Mouse (Mus musculus): ENCODE data around the gene Pip4k2c.

- TF ChIP-seq CTCF (IDR thresholded peaks at IDR 0.05; ENCODE audit: extremely low read depth, insufficient read length, insufficient replicate concordance, low read depth, low read length) (no peak), POLR2A (IDR thresholded peaks at IDR 0.05; ENCODE audit: low read depth, low read length) (no peak)
These were observed 25.2 kb upstream of the Pip4k2c start for GRCm38 (mm10) chr10:127236541-127236940.

All from small intestine, adult 2 months (tissue).